Mouse (Mus musculus) CH12F3 (cell line): ENCODE results near the gene Nipal3.

Experiments
- in situ Hi-C: fragments of 300-500 bp; cut with MboI; formaldehyde crosslinking; loops from 2 replicates; pipeline ENCODE4 v1.14.3; 2020; ENCODE audit warnings: low sequenced_read_pairs

Gene Nipal3

DNA sequence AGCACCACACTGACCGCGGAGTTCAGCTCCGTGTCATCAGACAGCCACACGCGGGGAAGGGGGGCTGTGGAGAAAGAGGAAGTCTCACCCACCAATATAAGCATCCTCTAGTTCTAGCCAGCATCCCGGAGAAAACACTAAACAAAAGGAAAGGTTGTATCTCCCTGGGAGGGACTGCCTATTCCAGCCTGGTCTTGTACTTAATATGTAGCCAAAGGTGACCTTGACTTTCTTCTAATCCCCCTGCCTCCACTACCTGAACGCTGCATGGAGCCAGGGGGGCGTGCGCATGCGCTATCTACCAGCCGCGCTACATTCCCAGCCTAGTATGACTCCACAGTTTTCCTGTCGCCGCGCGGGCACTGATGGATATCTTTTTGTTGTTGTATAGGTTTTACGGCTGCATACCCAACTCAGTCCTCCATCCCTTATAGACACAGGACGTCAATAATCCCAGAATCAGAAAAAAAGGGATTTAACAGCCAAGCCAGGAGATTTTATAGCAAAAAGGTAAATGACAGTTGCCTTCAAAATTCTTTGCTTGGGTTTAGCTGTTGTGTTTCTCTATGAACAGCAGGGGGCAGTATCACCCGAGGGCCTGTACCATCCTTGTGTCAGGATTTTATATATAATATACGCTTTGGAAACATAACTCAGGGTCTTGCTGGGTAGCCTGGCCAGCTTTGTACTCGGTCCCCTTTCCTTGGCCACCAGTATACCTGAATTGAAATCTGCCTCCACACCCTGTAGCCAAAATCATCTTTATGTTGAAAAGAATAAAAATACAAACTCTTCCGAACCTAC, 12.9 kb upstream of the Nipal3 start:
- in situ Hi-C loops, result no loop called here

- in situ Hi-C loops, result no loop called here
Observed at GRCm38 (mm10) chr4:135505794-135506193, 11.0 kb upstream of the Nipal3 start.

- in situ Hi-C loops, result no loop called here
Observed at GRCm38 (mm10) chr4:135501587-135501986, 6.7 kb upstream of the Nipal3 start.

DNA sequence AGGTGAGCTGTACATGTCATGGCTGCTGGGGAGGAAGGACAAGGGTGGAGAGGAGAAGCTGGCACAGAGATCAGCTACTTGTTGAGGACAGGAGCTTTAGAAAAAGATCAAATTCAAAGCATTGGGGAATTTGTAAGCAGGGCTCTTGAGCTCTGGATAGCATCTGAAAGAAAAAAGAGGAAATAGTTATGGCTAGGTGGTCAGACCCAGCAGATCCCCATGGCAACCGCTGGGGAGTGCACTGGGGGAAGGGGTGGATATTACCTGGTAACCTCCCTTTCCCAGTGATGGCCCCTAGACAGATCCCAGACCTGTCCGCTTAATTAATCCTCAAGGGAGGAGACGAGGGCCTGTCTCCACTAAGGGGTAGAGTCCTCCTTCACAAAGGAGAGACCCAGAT, 5.0 kb upstream of the Nipal3 start:
- in situ Hi-C loops, result no loop called here

- in situ Hi-C loops, result no loop called here
Observed at GRCm38 (mm10) chr4:135498136-135498535, 3.3 kb upstream of the Nipal3 start.

GRCm38 (mm10) chr4:135495810-135496209, 972 bp upstream of the Nipal3 start:
- in situ Hi-C loops, result no loop called here

GRCm38 (mm10) chr4:135495397-135495791, 556 bp upstream of the Nipal3 start:
- in situ Hi-C loops, result no loop called here

DNA sequence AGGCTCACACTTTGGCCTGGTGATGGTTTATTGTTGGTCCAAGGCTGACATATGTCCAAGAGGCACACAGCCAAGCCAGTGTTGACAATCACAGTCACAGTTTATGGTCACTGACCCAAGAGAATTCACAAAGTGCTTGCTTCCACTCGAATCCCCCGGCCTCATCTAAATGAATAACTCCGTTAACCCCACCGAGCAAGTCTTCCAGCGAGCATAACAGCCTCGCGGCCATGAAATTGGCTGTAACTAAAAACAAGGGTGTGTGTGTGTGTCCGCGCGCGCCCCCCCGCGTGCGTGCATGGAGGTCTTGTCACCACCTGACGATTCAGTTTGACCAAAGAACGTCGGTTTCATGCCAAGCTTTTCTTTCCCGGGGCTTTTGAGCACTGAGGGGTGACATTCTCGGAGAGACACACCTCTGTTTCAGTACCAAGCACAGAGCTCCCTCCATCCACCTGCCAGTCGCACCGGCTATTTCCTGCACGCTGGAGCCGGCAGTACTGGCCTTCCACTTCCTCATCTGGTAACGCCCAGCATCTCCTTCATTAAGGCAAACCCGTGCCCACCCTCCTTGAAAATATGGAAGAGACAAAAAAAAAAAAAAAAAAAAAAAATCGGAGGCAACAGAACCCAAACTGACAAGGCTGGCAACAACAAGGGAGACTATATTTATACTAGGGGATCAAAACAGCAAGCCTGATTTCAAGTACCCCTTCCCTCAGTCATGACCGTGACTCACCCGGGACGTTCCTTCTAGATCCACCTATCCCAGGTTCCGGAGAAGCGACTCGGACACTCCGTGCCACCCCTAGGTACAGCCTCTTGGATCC, 932 bp downstream of the Nipal3 start:
- in situ Hi-C loops, result no loop called here

GRCm38 (mm10) chr4:135493271-135493670, 1.6 kb downstream of the Nipal3 start:
- in situ Hi-C loops, result no loop called here

DNA sequence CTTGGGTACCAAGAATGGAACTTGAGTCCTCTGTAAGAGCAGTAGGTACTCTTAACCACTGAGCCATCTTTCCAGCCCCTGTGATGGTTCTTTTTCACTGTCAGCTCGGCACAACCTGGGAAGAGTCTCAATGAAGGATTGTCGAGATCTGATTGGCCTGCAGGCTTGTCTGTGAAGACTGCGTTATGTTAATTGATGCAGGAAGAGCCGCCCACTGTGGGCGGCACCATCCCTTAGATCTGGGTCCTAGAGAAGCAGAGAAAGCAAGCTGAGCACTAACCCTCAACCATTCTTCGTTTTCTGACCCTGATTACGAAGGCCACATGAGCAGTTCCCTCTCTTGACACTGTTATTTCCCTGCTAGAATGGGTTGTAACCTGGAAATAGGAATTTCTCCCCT, 5.6 kb downstream of the Nipal3 start:
- in situ Hi-C loops, result no loop called here

GRCm38 (mm10) chr4:135486352-135486751, 8.5 kb downstream of the Nipal3 start:
- in situ Hi-C loops, result no loop called here

DNA sequence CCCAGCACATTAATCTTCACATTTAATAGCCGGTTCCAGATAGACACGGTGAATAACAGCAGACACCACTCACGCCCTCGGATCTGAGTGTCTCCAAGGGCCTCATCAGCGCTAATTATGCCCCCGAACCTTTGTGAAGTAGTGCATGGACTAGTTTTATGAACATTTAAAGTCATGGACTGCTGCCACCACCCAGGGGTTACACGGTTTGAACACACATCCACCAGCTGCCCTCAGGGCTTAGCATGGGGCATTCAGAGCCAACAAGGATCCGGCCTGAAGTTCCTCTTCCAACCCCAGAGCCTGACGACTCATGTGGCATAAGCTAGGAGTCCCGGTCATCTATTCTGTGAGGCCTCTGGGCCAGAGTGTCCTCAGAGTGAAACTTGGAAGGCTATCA, 9.8 kb downstream of the Nipal3 start:
- in situ Hi-C loops, result no loop called here

- in situ Hi-C loops, result no loop called here
Observed at GRCm38 (mm10) chr4:135480370-135480769, 14.5 kb downstream of the Nipal3 start.

- in situ Hi-C loops, result no loop called here
Observed at GRCm38 (mm10) chr4:135477851-135478250, 17.0 kb downstream of the Nipal3 start.

DNA sequence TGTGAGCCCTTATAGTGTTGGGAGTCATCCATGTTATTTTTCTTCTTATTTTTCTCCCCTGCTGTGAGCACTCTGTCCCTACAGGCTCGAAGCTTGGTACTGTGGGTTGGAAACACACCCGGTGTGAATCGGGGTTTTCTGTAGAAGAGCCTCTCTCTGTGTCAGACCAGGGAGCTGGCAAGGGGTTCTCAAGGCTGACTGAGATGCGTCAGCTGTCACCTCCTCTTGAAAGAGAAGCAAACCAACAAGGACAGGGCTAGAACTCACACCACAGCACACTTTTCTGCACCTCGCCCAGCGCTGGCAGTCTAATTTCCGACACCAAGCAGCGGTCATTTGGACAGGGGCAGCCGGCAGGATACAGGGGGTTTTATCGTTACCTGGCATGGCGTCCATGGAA, 31.4 kb downstream of the Nipal3 start:
- in situ Hi-C loops, result no loop called here

DNA sequence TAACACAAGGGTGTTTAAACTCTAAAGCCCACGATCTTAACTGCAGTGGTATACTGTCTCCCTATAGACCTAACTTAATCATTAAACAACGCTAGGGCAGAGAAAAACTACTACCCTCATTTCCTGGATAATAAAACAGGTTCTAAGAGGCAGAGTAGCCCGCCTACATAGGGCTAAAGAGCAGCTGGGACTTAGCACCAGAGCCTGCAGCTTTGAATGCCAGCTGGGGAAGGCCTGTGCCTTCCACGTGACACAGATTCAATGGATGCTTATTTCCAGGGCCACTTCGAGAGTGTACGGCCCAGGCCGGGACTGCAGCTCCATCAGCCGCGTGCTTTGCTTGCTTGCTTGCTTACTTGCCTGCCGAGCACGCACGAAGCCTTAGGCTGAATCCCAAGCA, 41.3 kb downstream of the Nipal3 start:
- in situ Hi-C loops, result no loop called here

DNA sequence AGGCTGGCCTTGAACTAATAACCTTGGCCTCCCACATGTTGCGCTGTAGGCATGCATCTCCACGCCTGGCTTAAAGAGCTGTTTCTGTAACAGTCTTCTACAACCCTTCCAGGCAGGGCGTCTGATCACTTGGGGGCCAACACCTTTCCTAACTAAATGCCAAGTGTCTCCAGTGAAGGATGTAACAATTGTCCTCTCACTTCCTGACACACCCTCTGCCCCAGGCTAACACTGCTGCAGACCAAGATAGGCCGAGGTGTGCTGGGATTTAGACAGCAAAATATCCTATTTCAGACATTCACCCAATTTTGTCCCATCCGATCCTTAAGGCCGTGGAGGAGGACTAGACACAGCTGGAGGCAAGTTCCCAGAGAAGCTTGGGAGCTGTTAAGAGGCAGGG, 41.7 kb downstream of the Nipal3 start:
- in situ Hi-C loops, result no loop called here

DNA sequence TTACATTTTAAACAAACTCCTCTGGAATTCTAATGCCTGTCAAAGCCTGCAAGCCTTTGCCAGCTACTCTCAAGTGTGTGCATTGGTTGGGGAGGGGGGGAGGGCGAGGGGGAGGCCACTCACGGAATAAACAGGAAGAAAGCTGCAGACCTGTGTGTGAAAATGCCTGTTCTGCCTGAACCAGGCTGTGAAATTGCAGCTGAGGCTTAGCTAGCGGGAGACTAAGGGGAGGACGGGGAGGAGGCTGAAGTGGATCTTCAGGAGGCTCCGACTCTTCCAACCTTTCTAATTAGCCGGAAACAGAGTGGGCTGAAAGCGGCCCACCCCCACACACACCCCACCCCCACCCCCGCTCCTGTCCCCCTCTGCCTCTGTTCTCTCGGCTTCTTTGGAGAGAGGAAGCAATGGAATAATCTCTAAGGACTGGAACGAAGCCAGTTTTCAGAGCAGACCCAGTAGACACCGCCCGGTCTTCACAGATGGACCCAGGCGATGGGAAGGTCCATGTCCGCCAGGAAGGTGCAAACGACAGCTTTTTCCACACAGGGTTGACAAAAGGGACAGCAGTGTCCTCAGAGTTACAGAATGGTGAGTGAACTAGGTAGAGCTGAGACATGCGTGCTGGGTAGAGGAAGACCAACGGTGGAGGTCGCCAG, 43.4 kb downstream of the Nipal3 start:
- in situ Hi-C loops, result no loop called here

DNA sequence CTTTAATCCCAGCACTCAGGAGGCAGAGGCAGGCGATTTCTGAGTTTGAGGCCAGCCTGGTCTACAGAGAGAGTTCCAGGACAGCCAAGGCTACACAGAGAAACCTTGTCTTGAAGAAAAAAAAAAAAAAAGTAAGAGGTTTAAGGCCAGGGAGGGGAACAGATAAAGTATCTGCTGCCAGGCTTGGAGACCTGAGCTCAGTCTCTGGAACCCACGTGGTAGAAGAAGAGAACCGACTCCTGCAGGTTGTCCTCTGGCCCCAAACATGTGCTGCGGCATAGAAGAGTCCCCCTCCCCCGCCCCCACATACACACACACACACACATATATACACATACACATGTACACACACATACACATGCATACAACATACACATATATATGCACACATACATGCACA, 52.4 kb downstream of the Nipal3 start:
- in situ Hi-C loops, result no loop called here

GRCm38 (mm10) chr4:135439904-135440522, 54.8 kb downstream of the Nipal3 start:
- in situ Hi-C loops, result no loop called here

- in situ Hi-C loops, result no loop called here
Observed at GRCm38 (mm10) chr4:135439188-135439647, 55.6 kb downstream of the Nipal3 start.
